Mouse (Mus musculus) megakaryocyte, embryonic 14.5 days (primary cell): ENCODE measurements around the gene Ptpru.

Source experiments
- FLI1 ChIP-seq: IDR thresholded peaks from 2 replicates; pipeline ENCODE4 v1.6.1; 2012; ENCODE audit warnings: low read length, inconsistent platforms, mixed read lengths
- GATA1 ChIP-seq: IDR thresholded peaks from 3 replicates; pipeline ENCODE4 v1.6.1; 2012; ENCODE audit warnings: mixed read lengths, low read length, inconsistent platforms, borderline replicate concordance

DNA sequence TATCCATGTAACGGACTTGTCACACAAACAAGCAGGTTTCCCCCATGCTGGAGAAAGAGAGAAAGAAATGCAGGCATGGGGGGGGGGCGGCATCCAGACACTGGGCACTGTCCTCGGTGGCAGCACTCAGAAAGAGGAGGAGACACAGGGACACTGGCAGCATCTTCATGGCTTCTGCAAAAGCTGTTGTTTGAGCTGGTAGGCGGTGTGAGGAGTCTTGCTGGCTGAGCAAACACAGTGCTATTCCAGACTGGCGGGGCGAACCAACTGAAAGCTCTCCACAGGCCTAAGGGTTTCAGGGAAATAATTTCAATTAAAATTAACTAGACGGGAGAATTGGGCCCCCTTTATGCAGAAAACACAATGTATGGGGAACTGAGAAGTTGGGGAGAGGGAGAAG lies 86.5 kb downstream of the Ptpru start:
- TF ChIP-seq GATA1 (no peak), FLI1 (no peak)
